13 mouse cellular contexts compared by ENCODE assay signal in genomic region chr4:123532001-123532400, GRCm38 (mm10).
DNase-seq lines count a peak whose midpoint lies in the region; ATAC-seq and TF ChIP-seq lines count a peak whose summit lies in the region.
"Had no signal": no experiment of that assay in that cellular context is flagged by ENCODE, and none has a peak within 500 bp of the region (broad histone marks: within the 10 kb centered on the region; RNA-seq: fewer than 3 reads in every experiment).

No protein-coding gene starts in this region.

- no peak for ATAC-seq in stomach, postnatal 0 days (ENCODE audit: low FRiP score, low TSS enrichment)
- ATAC-seq in forebrain, embryonic 15.5 days (replicated peaks): no peak

- H3K4me2 ChIP-seq in stomach, postnatal 0 days (replicated peaks; ENCODE audit: low read depth): no peak overlapping the region
- H3K4me2 ChIP-seq in forebrain, embryonic 15.5 days (replicated peaks): no peak overlapping the region
- H3K4me2 ChIP-seq: embryonic facial prominence, embryonic 12.5 days; hindbrain, embryonic 14.5 days had no signal

- no peak for TF ChIP-seq EP300 in stomach, postnatal 0 days (optimal IDR thresholded peaks at IDR 0.05)

- TF ChIP-seq CTCF in kidney, adult 2 months (conservative IDR thresholded peaks at IDR 0.05; ENCODE audit: insufficient read depth, insufficient read length, low read depth, low read length): 0 out of 2 replicates have a peak, but pooled peaks have one; percentile 1
- TF ChIP-seq CTCF in stomach, postnatal 0 days (IDR thresholded peaks at IDR 0.05; ENCODE audit: low read depth): peak; percentile 42

- WGBS in kidney, adult 2 months: 51% methylated on average over 3 of the region's 3 CpGs
- WGBS in stomach, postnatal 0 days: 37% methylated on average over 3 of the region's 3 CpGs
- 42% methylated on average over 3 of the region's 3 CpGs for WGBS in forebrain, embryonic 15.5 days

- no peaks in the 10 kb centered on the region for H3K9me3 ChIP-seq in stomach, postnatal 0 days (ENCODE audit: control insufficient read depth, low read length)
- H3K9me3 ChIP-seq in forebrain, embryonic 15.5 days: no peaks in the 10 kb centered on the region
- H3K9me3 ChIP-seq: embryonic facial prominence, embryonic 12.5 days had no signal

- TF ChIP-seq POLR2A in kidney, adult 2 months (IDR thresholded peaks at IDR 0.05; ENCODE audit: low read depth, low read length): no peak

- DNase-seq in kidney, adult 2 months: no peak
- no peak for DNase-seq in kidney, postnatal 10 days
- DNase-seq in thymus, postnatal 4 days: peak; percentile 49
- DNase-seq in thymus, postnatal 25 days: no peak
- peak; percentile 7 for DNase-seq in MEL-GATA-1-ER (ENCODE audit: extremely low read depth, low read depth)
- DNase-seq in stomach, postnatal 0 days (ENCODE audit: low spot score): no peak
- no peak for DNase-seq in adrenal gland, postnatal 4 days (ENCODE audit: low spot score in 2 of 2)
- DNase-seq: kidney, adult 8-10 months; midbrain, embryonic 14.5 days; thymus, postnatal 14 days had no signal

- no peaks in the 10 kb centered on the region; the same call in 1 of the 2 replicates for H3K36me3 ChIP-seq in kidney, adult 2 months (ENCODE audit: control insufficient read depth, insufficient read depth, low read length)
- H3K36me3 ChIP-seq in stomach, postnatal 0 days (ENCODE audit: control insufficient read depth, insufficient read depth, low read length): no peaks in the 10 kb centered on the region
- H3K36me3 ChIP-seq in forebrain, embryonic 15.5 days: no peaks in the 10 kb centered on the region
- H3K36me3 ChIP-seq: embryonic facial prominence, embryonic 12.5 days had no signal

- H3K27me3 ChIP-seq in kidney, adult 2 months (replicated peaks; ENCODE audit: control insufficient read depth, insufficient read depth, low read length): no peaks in the 10 kb centered on the region
- H3K27me3 ChIP-seq in stomach, postnatal 0 days (ENCODE audit: control insufficient read depth, insufficient read depth, low read length): no peaks in the 10 kb centered on the region
- H3K27me3 ChIP-seq in forebrain, embryonic 15.5 days: no peaks in the 10 kb centered on the region
- H3K27me3 ChIP-seq: embryonic facial prominence, embryonic 12.5 days had no signal

- H3K4me3 ChIP-seq in kidney, adult 2 months (ENCODE audit: insufficient read depth, low read depth, low read length): no peak overlapping the region
- no peak overlapping the region for H3K4me3 ChIP-seq in stomach, postnatal 0 days (ENCODE audit: low read depth, low read length)
- no peak overlapping the region for H3K4me3 ChIP-seq in forebrain, embryonic 15.5 days
- H3K4me3 ChIP-seq: embryonic facial prominence, embryonic 12.5 days had no signal

- no peak overlapping the region for H3K27ac ChIP-seq in kidney, adult 2 months (ENCODE audit: insufficient read depth, low read depth, low read length)
- no peak overlapping the region for H3K27ac ChIP-seq in stomach, postnatal 0 days (replicated peaks)
- no peak overlapping the region for H3K27ac ChIP-seq in forebrain, embryonic 15.5 days (replicated peaks)
- H3K27ac ChIP-seq: embryonic facial prominence, embryonic 12.5 days; hindbrain, embryonic 14.5 days had no signal

- H3K9ac ChIP-seq in stomach, postnatal 0 days (ENCODE audit: low read length): no peak overlapping the region
- H3K9ac ChIP-seq in forebrain, embryonic 15.5 days (replicated peaks): no peak overlapping the region
- H3K9ac ChIP-seq: embryonic facial prominence, embryonic 12.5 days; hindbrain, embryonic 14.5 days had no signal

- no peaks in the 10 kb centered on the region for H3K4me1 ChIP-seq in kidney, adult 2 months (ENCODE audit: control insufficient read depth, insufficient read depth, low read length)
- H3K4me1 ChIP-seq in stomach, postnatal 0 days (replicated peaks; ENCODE audit: control insufficient read depth, insufficient read depth): no peaks in the 10 kb centered on the region
- peaks cover 34% of the 10 kb centered on the region for H3K4me1 ChIP-seq in forebrain, embryonic 15.5 days

Comparison
In these comparisons a context has a peak if more than half of its experiments do, and no peak if none do; other contexts are left out.
1. DNase-seq: peak in thymus, postnatal 4 days (single experiment) and MEL-GATA-1-ER (single experiment); none in kidney, adult 2 months (single experiment), kidney, postnatal 10 days (single experiment), thymus, postnatal 25 days (single experiment), stomach, postnatal 0 days (single experiment) and adrenal gland, postnatal 4 days (0 of 2).